Mouse (Mus musculus): Measurements from ENCODE around the gene Naaladl2. TPM values are rescaled to one million over a fixed set of nuclear protein-coding genes. Genes with fewer than 3 reads are reported as not detected.

The Naaladl2 gene
- polyA plus RNA-seq, 1 experiment from 2014 or later, result 0.68 TPM

- no peak for ATAC-seq (ENCODE audit: low FRiP score)
Measured at GRCm38 (mm10) chr3:24778416-24778815, 365.6 kb downstream of the Naaladl2 start.

DNA sequence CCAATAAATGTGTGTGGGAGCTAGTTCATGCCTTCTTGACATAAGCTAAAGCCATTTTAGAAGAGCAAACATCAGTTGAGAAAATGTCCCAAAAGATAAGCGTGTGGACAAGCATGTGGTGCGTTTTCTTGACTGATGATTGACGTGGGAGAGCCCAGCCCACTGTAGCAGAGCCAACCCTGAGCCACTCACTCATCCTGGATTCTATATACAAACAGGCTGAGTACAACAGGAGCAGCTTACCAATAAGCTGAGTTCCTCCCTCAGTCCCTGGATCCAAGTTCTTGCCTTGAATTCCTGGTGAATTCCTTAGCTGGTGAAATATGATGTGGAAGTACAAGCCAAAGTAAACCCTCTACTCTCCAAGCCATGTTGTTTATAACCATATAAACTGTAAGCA is 395.0 kb downstream of the Naaladl2 start:
- Histone ChIP-seq H3K27ac (ENCODE audit: low read depth, low read length) (no peak overlapping the region), H3K4me2 (no peak overlapping the region), H3K4me1 (ENCODE audit: control insufficient read depth, insufficient read depth, low read length) (no peaks in the 10 kb centered on the region), H3K4me3 (ENCODE audit: low read depth, low read length) (no peak overlapping the region), H3K9ac (ENCODE audit: low read length) (no peak overlapping the region), H3K27me3 (ENCODE audit: control insufficient read depth, insufficient read depth, low read length) (no peaks in the 10 kb centered on the region), H3K9me3 (ENCODE audit: control insufficient read depth, low read length) (no peaks in the 10 kb centered on the region), H3K36me3 (ENCODE audit: control insufficient read depth, insufficient read depth, low read length) (no peaks in the 10 kb centered on the region)
- ATAC-seq (ENCODE audit: low FRiP score) (no peak), DNase-seq (ENCODE audit: low spot score, missing footprints) (no peak)
- WGBS, result 89% methylated on average over 3 of the region's 3 CpGs

More at GRCm38 (mm10) chr3:24778416-24778815, 365.6 kb downstream of the Naaladl2 start:
- no peaks in the 10 kb centered on the region for H3K36me3 ChIP-seq (ENCODE audit: control insufficient read depth, insufficient read depth, low read length)
- DNase-seq (ENCODE audit: low spot score, missing footprints), result no peak
- no peak overlapping the region for H3K9ac ChIP-seq (ENCODE audit: low read length)
- H3K27ac ChIP-seq (ENCODE audit: low read depth, low read length), result no peak overlapping the region
- no peak overlapping the region for H3K4me2 ChIP-seq
- no peaks in the 10 kb centered on the region for H3K4me1 ChIP-seq (ENCODE audit: control insufficient read depth, insufficient read depth, low read length)
- H3K9me3 ChIP-seq (ENCODE audit: control insufficient read depth, low read length), result no peaks in the 10 kb centered on the region
- H3K27me3 ChIP-seq (ENCODE audit: control insufficient read depth, insufficient read depth, low read length), result no peaks in the 10 kb centered on the region
- H3K4me3 ChIP-seq (ENCODE audit: low read depth, low read length), result no peak overlapping the region

DNA sequence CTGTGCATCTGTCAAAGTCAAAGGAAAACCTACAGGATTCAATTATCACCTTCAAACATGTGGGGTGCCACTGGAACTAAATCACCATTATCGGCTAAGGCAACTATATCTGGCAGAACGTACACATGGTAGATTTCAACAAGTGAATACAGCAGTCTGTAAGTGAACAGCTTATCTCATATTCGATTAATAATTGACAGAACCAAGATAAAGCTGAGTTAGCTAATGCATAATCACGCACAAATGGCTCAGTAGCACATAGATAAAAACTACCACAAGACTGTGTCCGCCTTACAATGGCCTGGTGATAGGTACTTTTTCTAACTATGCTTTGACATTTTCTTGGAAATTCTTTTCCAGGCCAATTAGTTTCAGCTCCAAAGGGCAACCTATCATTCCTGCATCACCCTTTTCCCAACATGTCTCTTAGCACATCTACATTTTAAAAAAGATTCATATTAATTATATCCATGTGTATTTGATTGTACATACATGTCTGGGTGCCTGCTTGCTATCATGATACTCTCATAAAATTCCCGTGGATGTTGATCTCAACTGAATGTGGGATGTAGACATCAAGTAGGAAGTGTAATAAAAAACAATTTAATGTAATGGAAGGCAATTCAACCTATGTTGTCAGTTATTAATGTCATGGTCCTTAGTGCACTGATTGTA is 396.7 kb downstream of the Naaladl2 start:
- Histone ChIP-seq H3K4me1 (ENCODE audit: control insufficient read depth, insufficient read depth, low read length) (no peaks in the 10 kb centered on the region), H3K27me3 (ENCODE audit: control insufficient read depth, insufficient read depth, low read length) (no peaks in the 10 kb centered on the region), H3K27ac (ENCODE audit: low read depth, low read length) (no peak overlapping the region), H3K36me3 (ENCODE audit: control insufficient read depth, insufficient read depth, low read length) (no peaks in the 10 kb centered on the region), H3K4me2 (no peak overlapping the region), H3K9ac (ENCODE audit: low read length) (no peak overlapping the region), H3K9me3 (ENCODE audit: control insufficient read depth, low read length) (no peaks in the 10 kb centered on the region), H3K4me3 (ENCODE audit: low read depth, low read length) (no peak overlapping the region)
- ATAC-seq (ENCODE audit: low FRiP score) (no peak), DNase-seq (ENCODE audit: low spot score, missing footprints) (no peak)
- WGBS, result 89% methylated on average over 6 of the region's 6 CpGs

GRCm38 (mm10) chr3:24743946-24744345 is 400.1 kb downstream of the Naaladl2 start:
- no peak overlapping the region for H3K9ac ChIP-seq (ENCODE audit: low read length)
- no peak overlapping the region for H3K4me2 ChIP-seq
- H3K27me3 ChIP-seq (ENCODE audit: control insufficient read depth, insufficient read depth, low read length), result no peaks in the 10 kb centered on the region
- no peaks in the 10 kb centered on the region for H3K36me3 ChIP-seq (ENCODE audit: control insufficient read depth, insufficient read depth, low read length)
- 80% methylated on average over 3 of the region's 3 CpGs for WGBS
- H3K9me3 ChIP-seq (ENCODE audit: control insufficient read depth, low read length), result no peaks in the 10 kb centered on the region
- no peak for ATAC-seq (ENCODE audit: low FRiP score)
- H3K27ac ChIP-seq (ENCODE audit: low read depth, low read length), result no peak overlapping the region
- no peak for DNase-seq (ENCODE audit: low spot score, missing footprints)
- no peak overlapping the region for H3K4me3 ChIP-seq (ENCODE audit: low read depth, low read length)
- no peaks in the 10 kb centered on the region for H3K4me1 ChIP-seq (ENCODE audit: control insufficient read depth, insufficient read depth, low read length)

DNA sequence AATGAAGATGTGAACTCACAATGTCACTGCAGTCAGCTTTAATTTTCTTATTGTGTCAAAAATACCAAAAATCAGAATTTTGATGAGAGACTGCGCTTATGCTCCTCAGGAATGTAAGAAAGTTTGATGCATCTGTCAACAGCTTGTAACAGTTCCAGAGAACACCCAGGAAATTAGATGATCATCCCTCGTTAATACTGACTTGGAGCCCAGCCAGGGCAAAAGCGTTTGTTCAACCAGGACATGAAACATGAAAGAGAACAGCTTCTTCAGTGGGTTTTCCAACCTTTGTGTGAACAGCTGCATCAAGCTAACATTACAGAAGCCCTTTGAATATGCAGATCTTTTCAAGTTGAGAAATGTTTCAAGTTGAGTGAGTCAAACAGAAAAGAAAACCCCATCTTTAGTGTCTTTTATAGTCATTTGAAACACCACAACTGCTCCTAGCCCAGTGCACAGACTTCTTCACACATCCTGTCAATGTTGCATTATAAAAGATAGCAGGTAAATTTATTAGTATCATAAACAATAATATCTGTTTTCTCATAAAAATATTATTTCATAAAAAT is 424.8 kb downstream of the Naaladl2 start:
- H3K36me3 ChIP-seq (ENCODE audit: control insufficient read depth, insufficient read depth, low read length), result no peaks in the 10 kb centered on the region
- H3K9me3 ChIP-seq (ENCODE audit: control insufficient read depth, low read length), result no peaks in the 10 kb centered on the region
- H3K4me2 ChIP-seq, result no peak overlapping the region
- no peaks in the 10 kb centered on the region for H3K4me1 ChIP-seq (ENCODE audit: control insufficient read depth, insufficient read depth, low read length)
- H3K4me3 ChIP-seq (ENCODE audit: low read depth, low read length), result no peak overlapping the region
- DNase-seq (ENCODE audit: low spot score, missing footprints) (no peak), ATAC-seq (ENCODE audit: low FRiP score) (no peak)
- H3K27me3 ChIP-seq (ENCODE audit: control insufficient read depth, insufficient read depth, low read length), result no peaks in the 10 kb centered on the region
- H3K27ac ChIP-seq (ENCODE audit: low read depth, low read length), result no peak overlapping the region
- 62% methylated on average over 3 of the region's 3 CpGs for WGBS
- H3K9ac ChIP-seq (ENCODE audit: low read length), result no peak overlapping the region

GRCm38 (mm10) chr3:24714770-24715169 is 429.3 kb downstream of the Naaladl2 start:
- no peaks in the 10 kb centered on the region for H3K36me3 ChIP-seq (ENCODE audit: control insufficient read depth, insufficient read depth, low read length)
- WGBS, result 92% methylated on average over 3 of the region's 3 CpGs
- H3K4me1 ChIP-seq (ENCODE audit: control insufficient read depth, insufficient read depth, low read length), result no peaks in the 10 kb centered on the region
- no peak overlapping the region for H3K9ac ChIP-seq (ENCODE audit: low read length)
- no peak overlapping the region for H3K4me2 ChIP-seq
- DNase-seq (ENCODE audit: low spot score, missing footprints), result no peak
- no peaks in the 10 kb centered on the region for H3K9me3 ChIP-seq (ENCODE audit: control insufficient read depth, low read length)
- ATAC-seq (ENCODE audit: low FRiP score), result no peak
- H3K27ac ChIP-seq (ENCODE audit: low read depth, low read length), result no peak overlapping the region
- H3K4me3 ChIP-seq (ENCODE audit: low read depth, low read length), result no peak overlapping the region
- H3K27me3 ChIP-seq (ENCODE audit: control insufficient read depth, insufficient read depth, low read length), result no peaks in the 10 kb centered on the region

- WGBS, result 84% methylated on average over 4 of the region's 4 CpGs
- peak; percentile 59 for ATAC-seq (ENCODE audit: low FRiP score)
- no peak overlapping the region for H3K27ac ChIP-seq (ENCODE audit: low read depth, low read length)
- no peak overlapping the region for H3K9ac ChIP-seq (ENCODE audit: low read length)
- no peak for DNase-seq (ENCODE audit: low spot score, missing footprints)
- no peak overlapping the region for H3K4me2 ChIP-seq
- no peaks in the 10 kb centered on the region for H3K36me3 ChIP-seq (ENCODE audit: control insufficient read depth, insufficient read depth, low read length)
- no peaks in the 10 kb centered on the region for H3K4me1 ChIP-seq (ENCODE audit: control insufficient read depth, insufficient read depth, low read length)
- no peak overlapping the region for H3K4me3 ChIP-seq (ENCODE audit: low read depth, low read length)
- no peaks in the 10 kb centered on the region for H3K9me3 ChIP-seq (ENCODE audit: control insufficient read depth, low read length)
- no peaks in the 10 kb centered on the region for H3K27me3 ChIP-seq (ENCODE audit: control insufficient read depth, insufficient read depth, low read length)
Measured at GRCm38 (mm10) chr3:24705778-24706423, 438.2 kb downstream of the Naaladl2 start.

GRCm38 (mm10) chr3:24690162-24690915 is 453.7 kb downstream of the Naaladl2 start:
- no peak for ATAC-seq (ENCODE audit: low FRiP score)
- WGBS, result 93% methylated on average over 2 of the region's 2 CpGs

DNA sequence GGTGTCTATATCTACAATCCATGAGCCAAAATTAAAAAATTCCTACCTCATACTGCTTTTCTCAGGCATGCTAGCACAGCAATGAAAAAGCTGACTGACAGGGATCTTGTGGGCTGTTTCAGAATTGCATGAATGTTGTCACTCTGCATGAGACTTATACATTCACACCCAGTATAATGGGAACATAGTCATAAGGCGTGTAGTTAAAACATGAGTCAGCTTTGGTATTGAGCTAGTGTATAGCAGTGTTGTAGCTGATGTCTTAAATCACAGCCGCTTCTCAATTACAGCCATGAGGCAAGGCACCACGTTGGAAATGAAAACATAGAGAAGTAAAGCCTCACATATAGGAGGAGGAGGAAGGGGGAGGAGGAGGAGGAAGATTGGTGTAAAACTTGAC is 473.6 kb downstream of the Naaladl2 start:
- H3K36me3 ChIP-seq (ENCODE audit: control insufficient read depth, insufficient read depth, low read length), result no peaks in the 10 kb centered on the region
- ATAC-seq (ENCODE audit: low FRiP score) (no peak), DNase-seq (ENCODE audit: low spot score, missing footprints) (no peak)
- no peak overlapping the region for H3K27ac ChIP-seq (ENCODE audit: low read depth, low read length)
- H3K4me2 ChIP-seq, result no peak overlapping the region
- 83% methylated on average over 3 of the region's 3 CpGs for WGBS
- no peaks in the 10 kb centered on the region for H3K4me1 ChIP-seq (ENCODE audit: control insufficient read depth, insufficient read depth, low read length)
- H3K9ac ChIP-seq (ENCODE audit: low read length), result no peak overlapping the region
- H3K27me3 ChIP-seq (ENCODE audit: control insufficient read depth, insufficient read depth, low read length), result no peaks in the 10 kb centered on the region
- no peaks in the 10 kb centered on the region for H3K9me3 ChIP-seq (ENCODE audit: control insufficient read depth, low read length)
- H3K4me3 ChIP-seq (ENCODE audit: low read depth, low read length), result no peak overlapping the region

More at GRCm38 (mm10) chr3:24690162-24690915, 453.7 kb downstream of the Naaladl2 start:
- Histone ChIP-seq H3K27ac (ENCODE audit: low read depth, low read length) (no peak overlapping the region), H3K36me3 (ENCODE audit: control insufficient read depth, insufficient read depth, low read length) (no peaks in the 10 kb centered on the region), H3K9me3 (ENCODE audit: control insufficient read depth, low read length) (no peaks in the 10 kb centered on the region), H3K4me2 (no peak overlapping the region), H3K4me3 (ENCODE audit: low read depth, low read length) (no peak overlapping the region), H3K27me3 (ENCODE audit: control insufficient read depth, insufficient read depth, low read length) (no peaks in the 10 kb centered on the region), H3K9ac (ENCODE audit: low read length) (no peak overlapping the region), H3K4me1 (ENCODE audit: control insufficient read depth, insufficient read depth, low read length) (no peaks in the 10 kb centered on the region)
- no peak for DNase-seq (ENCODE audit: low spot score, missing footprints)
